Mouse (Mus musculus) CH12.LX (cell line): ENCODE measurements around the gene Msi2. TPM values are rescaled to one million over a fixed set of nuclear protein-coding genes. Genes with fewer than 3 reads are reported as not detected.

ENCODE experiments used
- DNase-seq: peaks from one replicate; pipeline ENCODE4 v3.0.0-alpha.2; 2013; ENCODE audit errors: extremely low read depth
- H3K27ac ChIP-seq: 2 replicates; pipeline ENCODE4 v1.5.1; 2012; ENCODE audit warnings: low read depth, mild to moderate bottlenecking, control low read depth, moderate library complexity; ENCODE audit not compliant: insufficient read depth
- H3K27me3 ChIP-seq: replicated peaks from 2 replicates; pipeline ENCODE3; 2012; ENCODE audit warnings: inconsistent platforms
- H3K36me3 ChIP-seq, 2 experiments: replicated peaks in 1 of 2; 2 replicates each; pipeline versions ENCODE3 to v1.6.1; 2012; ENCODE audit warnings: inconsistent platforms in 1 of 2, low read length in 1 of 2, mild to moderate bottlenecking in 1 of 2, mixed read lengths in 1 of 2, moderate library complexity in 1 of 2; ENCODE audit not compliant: control insufficient read depth in 1 of 2, insufficient read depth in 1 of 2
- H3K4me1 ChIP-seq, 2 experiments: 2 replicates each; pipeline ENCODE4 v1.6.1; 2012; ENCODE audit warnings: inconsistent platforms in 1 of 2, moderate library complexity in 1 of 2; ENCODE audit not compliant: insufficient read depth in 2 of 2, control insufficient read depth in 1 of 2
- H3K4me2 ChIP-seq: 2 replicates; pipeline ENCODE4 v1.6.1; 2012; ENCODE audit warnings: low read depth, mild to moderate bottlenecking, control low read depth; ENCODE audit not compliant: poor library complexity, insufficient read depth, severe bottlenecking
- H3K4me3 ChIP-seq, 3 experiments: fragments of 150-350 bp in 1 of 3; sonication (generic) in 1 of 3; replicated peaks in 1 of 3; 2 replicates each; pipeline versions ENCODE3 to v1.5.1; 2011 to 2012; ENCODE audit warnings: low read depth in 2 of 3, low read length in 2 of 3, mild to moderate bottlenecking in 2 of 3, moderate library complexity in 2 of 3, control low read depth in 1 of 3, improper control_type of control experiment in 1 of 3, inconsistent platforms in 1 of 3, mixed read lengths in 1 of 3; ENCODE audit not compliant: poor library complexity in 1 of 3
- H3K79me2 ChIP-seq: replicated peaks from 2 replicates; pipeline ENCODE4 v1.6.1; 2012; ENCODE audit warnings: mild to moderate bottlenecking, moderate library complexity; ENCODE audit not compliant: control insufficient read depth, poor library complexity, insufficient read depth, severe bottlenecking; ENCODE audit errors: extremely low read depth
- H3K9ac ChIP-seq: 2 replicates; pipeline ENCODE4 v1.6.1; 2012; ENCODE audit warnings: low read depth, mild to moderate bottlenecking, control low read depth, moderate library complexity; ENCODE audit not compliant: insufficient read depth
- H3K9me3 ChIP-seq: replicated peaks from 2 replicates; pipeline ENCODE3; 2012; ENCODE audit warnings: low read length, inconsistent platforms, mixed read lengths
- BHLHE40 ChIP-seq: IDR thresholded peaks from 2 replicates; pipeline ENCODE4 v1.6.1; 2011; ENCODE audit warnings: mild to moderate bottlenecking, low read depth, low read length, improper control_type of control experiment
- CHD1 ChIP-seq: IDR thresholded peaks from 2 replicates; pipeline ENCODE4 v1.6.1; 2012; ENCODE audit warnings: low read depth, low read length, improper control_type of control experiment, inconsistent platforms
- CHD2 ChIP-seq: IDR thresholded peaks from 2 replicates; pipeline ENCODE4 v1.6.1; 2011; ENCODE audit warnings: low read length, improper control_type of control experiment
- CTCF ChIP-seq, 2 experiments: IDR thresholded peaks in 1 of 2; conservative IDR thresholded peaks in 1 of 2; 2 replicates each; pipeline ENCODE4 v1.5.1; 2011 to 2012; ENCODE audit warnings: low read depth in 2 of 2, low read length in 2 of 2, improper control_type of control experiment in 1 of 2, inconsistent platforms in 1 of 2, mild to moderate bottlenecking in 1 of 2, moderate library complexity in 1 of 2
- ELF1 ChIP-seq: IDR thresholded peaks from 2 replicates; pipeline ENCODE4 v1.6.1; 2014; ENCODE audit warnings: low read depth, mild to moderate bottlenecking, inconsistent platforms, low read length, improper control_type of control experiment
- EP300 ChIP-seq: IDR thresholded peaks from 2 replicates; pipeline ENCODE4 v1.6.1; 2011; ENCODE audit warnings: low read length, improper control_type of control experiment
- ETS1 ChIP-seq: conservative IDR thresholded peaks from 2 replicates; pipeline ENCODE4 v1.6.1; 2012; ENCODE audit warnings: low read depth, mild to moderate bottlenecking, inconsistent platforms, low read length, improper control_type of control experiment, moderate library complexity
- HCFC1 ChIP-seq: IDR thresholded peaks from 2 replicates; pipeline ENCODE4 v1.6.1; 2012; ENCODE audit warnings: low read depth, mild to moderate bottlenecking, inconsistent platforms, low read length, improper control_type of control experiment
- IRF4 ChIP-seq: IDR thresholded peaks from 2 replicates; pipeline ENCODE4 v1.6.1; 2014; ENCODE audit warnings: low read depth, mild to moderate bottlenecking, inconsistent platforms, low read length, improper control_type of control experiment
- JUN ChIP-seq: IDR thresholded peaks from 2 replicates; pipeline ENCODE4 v1.6.1; 2011; ENCODE audit warnings: low read depth, mild to moderate bottlenecking, low read length, improper control_type of control experiment, moderate library complexity; ENCODE audit not compliant: insufficient read depth
- KAT2A ChIP-seq: IDR thresholded peaks from 2 replicates; pipeline ENCODE4 v1.6.1; 2012; ENCODE audit warnings: low read length, improper control_type of control experiment, inconsistent platforms; ENCODE audit not compliant: insufficient replicate concordance
- MAZ ChIP-seq: IDR thresholded peaks from 2 replicates; pipeline ENCODE4 v1.6.1; 2012; ENCODE audit warnings: low read depth, mild to moderate bottlenecking, inconsistent platforms, low read length, improper control_type of control experiment, moderate library complexity
- MEF2A ChIP-seq: IDR thresholded peaks from 2 replicates; pipeline ENCODE4 v1.6.1; 2014; ENCODE audit warnings: low read depth, mild to moderate bottlenecking, inconsistent platforms, low read length, improper control_type of control experiment, borderline replicate concordance
- MXI1 ChIP-seq: IDR thresholded peaks from 2 replicates; pipeline ENCODE4 v1.6.1; 2011; ENCODE audit warnings: mild to moderate bottlenecking, low read depth, low read length, improper control_type of control experiment
- NRF1 ChIP-seq: IDR thresholded peaks from 2 replicates; pipeline ENCODE4 v1.6.1; 2014; ENCODE audit warnings: low read depth, mild to moderate bottlenecking, inconsistent platforms, low read length, improper control_type of control experiment, moderate library complexity
- POLR2A ChIP-seq: IDR thresholded peaks from 2 replicates; pipeline ENCODE4 v1.6.1; 2011; ENCODE audit warnings: low read depth, mild to moderate bottlenecking, improper control_type of control experiment, low read length
- RAD21 ChIP-seq: IDR thresholded peaks from 2 replicates; pipeline ENCODE4 v1.6.1; 2011; ENCODE audit warnings: low read depth, mild to moderate bottlenecking, low read length, improper control_type of control experiment, moderate library complexity
- RCOR1 ChIP-seq: conservative IDR thresholded peaks from 2 replicates; pipeline ENCODE4 v1.6.1; 2012; ENCODE audit warnings: low read depth, mild to moderate bottlenecking, inconsistent platforms, low read length, improper control_type of control experiment
- TCF12 ChIP-seq: IDR thresholded peaks from 2 replicates; pipeline ENCODE4 v1.6.1; 2014; ENCODE audit warnings: low read depth, mild to moderate bottlenecking, inconsistent platforms, low read length, improper control_type of control experiment
- UBTF ChIP-seq: IDR thresholded peaks from 2 replicates; pipeline ENCODE4 v1.6.1; 2012; ENCODE audit warnings: low read depth, mild to moderate bottlenecking, inconsistent platforms, low read length, improper control_type of control experiment, moderate library complexity
- ZC3H11A ChIP-seq: IDR thresholded peaks from 2 replicates; pipeline ENCODE4 v1.6.1; 2012; ENCODE audit warnings: low read depth, mild to moderate bottlenecking, inconsistent platforms, low read length, improper control_type of control experiment
- ZMIZ1 ChIP-seq: IDR thresholded peaks from 2 replicates; pipeline ENCODE4 v1.6.1; 2012; ENCODE audit warnings: low read depth, mild to moderate bottlenecking, inconsistent platforms, low read length, improper control_type of control experiment
- ZNF384 ChIP-seq: IDR thresholded peaks from 2 replicates; pipeline ENCODE4 v1.6.1; 2012; ENCODE audit warnings: low read depth, low read length, improper control_type of control experiment, inconsistent platforms
- dilution Hi-C: fragments of 300-500 bp; cut with MboI; formaldehyde crosslinking; loops from 2 replicates; pipeline ENCODE4 v1.14.3; 2020; ENCODE audit warnings: low sequenced_read_pairs; ENCODE audit not compliant: extremely low pct_unique_long_range_greater_than_20kb, extremely low pct_ligation_motif_present
- in situ Hi-C: fragments of 300-500 bp; cut with MboI; formaldehyde crosslinking; loops from 3 replicates; pipeline ENCODE4 v1.14.3; 2019; ENCODE audit warnings: low sequenced_read_pairs, low pct_ligation_motif_present, low pct_unique_long_range_greater_than_20kb, mixed read lengths
- polyA plus RNA-seq: library from polyadenylated mRNA; unstranded; fragments of >175 nt; gene quantifications from 2 replicates; pipeline ENCODE4 v1.2.1, GENCODE M21; 2012; ENCODE audit warnings: low read depth; ENCODE audit not compliant: insufficient read length
- total RNA-seq, 2 experiments: library from RNA; depleted of rRNA; stranded (reverse); fragments of 300-350 nt in 1 of 2; fragments of >200 nt in 1 of 2; gene quantifications; 2 replicates each; pipeline ENCODE4 v1.2.3; 2012 to 2014

Msi2 gene
- total and polyA plus RNA-seq, 3 experiments: 40.3 to 73.1 (median 52.6) TPM

- peaks cover 2 to 17% of the 10 kb centered on the region in 2 experiments for H3K36me3 ChIP-seq
These were observed 162.3 kb downstream of the Msi2 start for GRCm38 (mm10) chr11:88555902-88556549.

DNA sequence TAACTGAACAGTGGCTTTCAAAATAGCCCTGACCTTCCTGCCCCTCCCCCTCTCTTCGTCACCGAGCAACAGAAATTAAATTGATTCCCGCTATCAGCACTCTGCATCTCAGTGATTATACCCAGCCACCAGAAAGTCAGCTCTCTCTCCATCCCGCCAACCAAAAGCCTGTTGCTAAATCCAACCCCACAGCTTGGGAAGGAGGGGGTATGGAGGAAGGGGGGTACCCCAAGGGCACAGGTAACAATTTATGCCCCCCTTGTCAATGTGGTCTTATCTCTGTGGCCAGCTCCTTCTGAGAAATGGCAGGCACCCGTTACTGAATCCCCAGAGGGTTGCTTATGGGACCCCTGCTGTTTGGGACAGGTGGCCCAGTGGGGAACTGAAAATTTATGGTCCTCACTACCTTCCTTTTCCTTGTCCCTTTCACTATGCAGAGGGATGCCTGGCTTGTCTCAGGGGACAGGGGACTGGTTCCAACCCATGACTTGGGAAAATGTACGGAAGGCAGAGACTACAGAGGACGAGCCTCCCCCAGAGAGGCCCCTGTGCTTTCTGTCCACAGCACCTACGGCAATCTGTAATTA, 163.0 kb downstream of the Msi2 start:
- H3K27me3 ChIP-seq: no peaks in the 10 kb centered on the region
- no peak overlapping the region for H3K4me3 ChIP-seq
- H3K9me3 ChIP-seq: no peaks in the 10 kb centered on the region
- H3K4me2 ChIP-seq: peak overlapping the region; percentile 22
- TF ChIP-seq RAD21 (no peak), BHLHE40 (peak; percentile 32; the same call in 1 of the 2 replicates), RCOR1 (0 out of 2 replicates have a peak, but pooled peaks have one; percentile 17), MXI1 (no peak), CHD2 (0 out of 2 replicates have a peak, but pooled peaks have one; percentile 13), MAZ (0 out of 2 replicates have a peak, but pooled peaks have one; percentile 59), EP300 (peak; percentile 83), UBTF (0 out of 2 replicates have a peak, but pooled peaks have one; percentile 6), IRF4 (peak; percentile 83), ETS1 (peak; percentile 58; the same call in 1 of the 2 replicates), MEF2A (0 out of 2 replicates have a peak, but pooled peaks have one; percentile 42), TCF12 (peak; percentile 83), ZC3H11A (no peak), NRF1 (no peak)
- TF ChIP-seq, all 38 proteins: peak for 10
- in situ Hi-C loops: loop anchor here (5.0 to 10.0 kb wide), 3 partner anchors 37 to 267 kb away; no protein-coding TSS in a partner anchor
- peaks cover 61 to 97% of the 10 kb centered on the region in 2 experiments for H3K4me1 ChIP-seq
- H3K79me2 ChIP-seq: no peaks in the 10 kb centered on the region; the same call in 1 of the 2 replicates
- no peak for DNase-seq
- H3K9ac ChIP-seq: peak overlapping the region; percentile 35
- H3K36me3 ChIP-seq: peaks cover 0 to 10% of the 10 kb centered on the region in 2 experiments
- dilution Hi-C loops: no loop called here
- peak overlapping the region; percentile 48; the same call in 1 of the 2 replicates for H3K27ac ChIP-seq

More at GRCm38 (mm10) chr11:88555902-88556549, 162.3 kb downstream of the Msi2 start:
- Histone ChIP-seq H3K4me1 (peaks cover 56 to 97% of the 10 kb centered on the region in 2 experiments), H3K9me3 (no peaks in the 10 kb centered on the region), H3K79me2 (no peaks in the 10 kb centered on the region; the same call in 1 of the 2 replicates), H3K27me3 (no peaks in the 10 kb centered on the region), H3K4me2 (peak overlapping the region; percentile 22), H3K27ac (peak overlapping the region; percentile 48; the same call in 1 of the 2 replicates), H3K4me3 (no peak overlapping the region), H3K9ac (peak overlapping the region; percentile 35)
- in situ Hi-C loops (loop anchor here (5.0 to 10.0 kb wide), 3 partner anchors 36 to 266 kb away; no protein-coding TSS in a partner anchor), dilution Hi-C loops (no loop called here)
- 0 out of 2 replicates have a peak, but pooled peaks have one; percentile 21 for TF ChIP-seq KAT2A
- TF ChIP-seq CHD1: no peak; the same call in 1 of the 2 replicates
- peak; percentile 49; the same call in 1 of the 2 replicates for TF ChIP-seq IRF4
- no peak for TF ChIP-seq RAD21
- no peak for TF ChIP-seq ZMIZ1
- TF ChIP-seq RCOR1: no peak
- no peak for TF ChIP-seq ZNF384
- peak; percentile 68 for TF ChIP-seq ELF1
- TF ChIP-seq JUN: no peak
- TF ChIP-seq ETS1: no peak
- peak; percentile 49 for TF ChIP-seq HCFC1
- TF ChIP-seq TCF12: no peak
- no peak for TF ChIP-seq CTCF (conservative IDR thresholded peaks at IDR 0.05 in 1 of 2, IDR thresholded peaks at IDR 0.05 in 1 of 2; ENCODE audit: low read depth in 2 of 2, low read length in 2 of 2)
- TF ChIP-seq EP300: no peak
- no peak for TF ChIP-seq POLR2A
- DNase-seq: peak; percentile 70
